Mouse (Mus musculus): Measurements from ENCODE around the gene Kctd12. TPM values are rescaled to one million over a fixed set of nuclear protein-coding genes. Genes with fewer than 3 reads are reported as not detected.

Kctd12 gene
- 93.9 and 98.8 TPM in 2 replicates for total RNA-seq (2014; rRNA removed)
- 11.1 and 12.6 TPM in 2 replicates for polyA plus RNA-seq (2015; fragmentation: Nextera tagmentation; extraction: Ambion mirVana)

- Histone ChIP-seq H3K27ac (peak within 1 kb of the TSS; percentile 73), H3K27me3 (ENCODE audit: insufficient read depth, low read length) (no peaks in the 10 kb centered on the region), H3K4me3 (ENCODE audit: low read length) (peak within 1 kb of the TSS; percentile 82), H3K36me3 (ENCODE audit: insufficient read depth, low read length) (no peaks in the 10 kb centered on the region), H3K9me3 (ENCODE audit: low read length) (no peaks in the 10 kb centered on the region), H3K4me1 (ENCODE audit: insufficient read depth, low read length) (0 out of 2 replicates have a peak, but pooled peaks cover 5% of the 10 kb centered on the region), H3K4me2 (ENCODE audit: low read depth, low read length) (peak within 1 kb of the TSS; percentile 63), H3K9ac (replicated peaks; ENCODE audit: low read length) (peak within 1 kb of the TSS; percentile 74)
- whole genome bisulfite sequencing: 2% methylated on average over 55 of the region's 66 CpGs
- TF ChIP-seq CTCF (IDR thresholded peaks at IDR 0.05; ENCODE audit: low read depth): peak; percentile 69
- ATAC-seq: peak; percentile 90
- peak; percentile 86 for DNase-seq (ENCODE audit: low spot score)
Observed at GRCm38 (mm10) chr14:102982627-102983540, at the start of gene Kctd12. Gene Kctd12, minus strand, starts transcription at chr14:102982637.

DNA sequence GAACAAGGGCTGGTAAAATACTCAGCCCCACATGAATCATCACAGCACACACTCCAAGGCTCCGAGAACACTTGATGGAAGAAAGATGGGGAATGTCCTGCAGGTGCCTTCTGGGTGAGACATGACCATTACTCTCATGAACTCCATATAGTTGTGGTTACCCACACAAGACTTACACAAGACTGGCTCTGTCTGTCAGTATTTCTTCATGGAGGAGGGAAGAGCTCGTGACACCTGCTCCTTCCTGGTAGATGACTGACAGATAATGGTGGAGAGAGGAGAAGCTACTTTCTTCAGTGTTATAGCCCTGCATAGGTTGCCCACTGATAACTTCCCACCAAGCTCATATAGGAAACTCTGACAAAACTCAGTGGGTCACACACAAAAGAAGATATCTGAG lies 46.8 kb upstream of the Kctd12 start:
- no peak for TF ChIP-seq CTCF (IDR thresholded peaks at IDR 0.05; ENCODE audit: low read depth)
- no peak for ATAC-seq
- Histone ChIP-seq H3K36me3 (ENCODE audit: insufficient read depth, low read length) (no peaks in the 10 kb centered on the region), H3K4me3 (ENCODE audit: low read length) (no peak overlapping the region), H3K4me2 (ENCODE audit: low read depth, low read length) (no peak overlapping the region), H3K9ac (replicated peaks; ENCODE audit: low read length) (no peak overlapping the region), H3K27me3 (ENCODE audit: insufficient read depth, low read length) (no peaks in the 10 kb centered on the region), H3K9me3 (ENCODE audit: low read length) (no peaks in the 10 kb centered on the region), H3K4me1 (ENCODE audit: insufficient read depth, low read length) (no peaks in the 10 kb centered on the region), H3K27ac (no peak overlapping the region)
- DNase-seq (ENCODE audit: low spot score): no peak
- 83% methylated on average over 2 of the region's 2 CpGs for whole genome bisulfite sequencing

- Histone ChIP-seq H3K36me3 (ENCODE audit: insufficient read depth, low read length) (no peaks in the 10 kb centered on the region), H3K4me3 (ENCODE audit: low read length) (no peak overlapping the region), H3K4me2 (ENCODE audit: low read depth, low read length) (no peak overlapping the region), H3K9me3 (ENCODE audit: low read length) (no peaks in the 10 kb centered on the region), H3K9ac (replicated peaks; ENCODE audit: low read length) (no peak overlapping the region), H3K4me1 (ENCODE audit: insufficient read depth, low read length) (no peaks in the 10 kb centered on the region), H3K27me3 (ENCODE audit: insufficient read depth, low read length) (no peaks in the 10 kb centered on the region), H3K27ac (no peak overlapping the region)
- no peak for ATAC-seq
- WGBS: 28% methylated on average over 2 of the region's 2 CpGs
- DNase-seq (ENCODE audit: low spot score): no peak
- TF ChIP-seq CTCF (IDR thresholded peaks at IDR 0.05; ENCODE audit: low read depth): no peak
Observed at GRCm38 (mm10) chr14:103020046-103020445, 37.6 kb upstream of the Kctd12 start.

GRCm38 (mm10) chr14:103017009-103017408 lies 34.6 kb upstream of the Kctd12 start:
- WGBS: 77% methylated on average over 5 of the region's 5 CpGs
- Histone ChIP-seq H3K36me3 (ENCODE audit: insufficient read depth, low read length) (no peaks in the 10 kb centered on the region), H3K9me3 (ENCODE audit: low read length) (no peaks in the 10 kb centered on the region), H3K27me3 (ENCODE audit: insufficient read depth, low read length) (no peaks in the 10 kb centered on the region), H3K27ac (no peak overlapping the region), H3K4me2 (ENCODE audit: low read depth, low read length) (no peak overlapping the region), H3K9ac (replicated peaks; ENCODE audit: low read length) (no peak overlapping the region), H3K4me1 (ENCODE audit: insufficient read depth, low read length) (no peaks in the 10 kb centered on the region), H3K4me3 (ENCODE audit: low read length) (no peak overlapping the region)
- no peak for ATAC-seq
- no peak for DNase-seq (ENCODE audit: low spot score)
- no peak for TF ChIP-seq CTCF (IDR thresholded peaks at IDR 0.05; ENCODE audit: low read depth)

- Histone ChIP-seq H3K36me3 (ENCODE audit: insufficient read depth, low read length) (no peaks in the 10 kb centered on the region), H3K9me3 (ENCODE audit: low read length) (no peaks in the 10 kb centered on the region), H3K27me3 (ENCODE audit: insufficient read depth, low read length) (no peaks in the 10 kb centered on the region), H3K4me2 (ENCODE audit: low read depth, low read length) (no peak overlapping the region), H3K27ac (no peak overlapping the region), H3K4me1 (ENCODE audit: insufficient read depth, low read length) (no peaks in the 10 kb centered on the region), H3K9ac (replicated peaks; ENCODE audit: low read length) (no peak overlapping the region), H3K4me3 (ENCODE audit: low read length) (no peak overlapping the region)
- 32% methylated on average over 4 of the region's 4 CpGs for WGBS
- ATAC-seq (peak; percentile 92), DNase-seq (ENCODE audit: low spot score) (peak; percentile 87)
- peak; percentile 90 for TF ChIP-seq CTCF (IDR thresholded peaks at IDR 0.05; ENCODE audit: low read depth)
Observed at GRCm38 (mm10) chr14:103012563-103013150, 30.2 kb upstream of the Kctd12 start.

DNA sequence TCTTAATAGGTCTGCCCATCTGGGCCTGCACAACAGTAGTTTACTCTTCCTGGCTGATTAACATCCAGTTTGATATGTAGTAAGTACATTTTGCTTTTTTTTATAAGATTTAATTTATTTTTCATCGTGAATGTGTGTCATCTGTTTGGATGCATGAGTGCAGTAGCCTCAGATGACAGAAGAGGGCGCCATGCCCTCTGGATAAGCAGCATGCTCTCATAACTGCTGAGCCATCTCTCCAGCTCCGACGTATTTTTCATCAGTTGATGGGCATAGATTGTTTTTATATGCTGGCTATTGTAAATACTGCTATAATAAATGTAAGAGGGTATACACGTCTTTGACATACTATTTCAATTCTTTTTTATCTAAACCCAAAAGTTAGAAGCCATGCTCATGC lies 29.3 kb upstream of the Kctd12 start:
- H3K4me2 ChIP-seq (ENCODE audit: low read depth, low read length): no peak overlapping the region
- TF ChIP-seq CTCF (IDR thresholded peaks at IDR 0.05; ENCODE audit: low read depth): peak; percentile 74
- H3K4me3 ChIP-seq (ENCODE audit: low read length): no peak overlapping the region
- H3K9ac ChIP-seq (replicated peaks; ENCODE audit: low read length): no peak overlapping the region
- H3K36me3 ChIP-seq (ENCODE audit: insufficient read depth, low read length): no peaks in the 10 kb centered on the region
- H3K27me3 ChIP-seq (ENCODE audit: insufficient read depth, low read length): no peaks in the 10 kb centered on the region
- H3K27ac ChIP-seq: no peak overlapping the region
- no peaks in the 10 kb centered on the region for H3K9me3 ChIP-seq (ENCODE audit: low read length)
- WGBS: 32% methylated on average over 5 of the region's 5 CpGs
- DNase-seq (ENCODE audit: low spot score) (peak; percentile 74), ATAC-seq (no peak)
- H3K4me1 ChIP-seq (ENCODE audit: insufficient read depth, low read length): no peaks in the 10 kb centered on the region

Data from hindbrain, postnatal 0 days (tissue).